Mouse (Mus musculus) frontal cortex, postnatal 14 days (tissue): Measurements from ENCODE around the gene 4922502D21Rik.

Experiments used
- DNase-seq, 2 experiments: peaks; one replicate each; pipeline ENCODE4 v3.0.0; 2022; ENCODE audit warnings: low spot score in 2 of 2

4922502D21Rik gene

GRCm38 (mm10) chr6:129312499-129312898, 19.1 kb downstream of the 4922502D21Rik start:
- DNase-seq, result no peak

DNA sequence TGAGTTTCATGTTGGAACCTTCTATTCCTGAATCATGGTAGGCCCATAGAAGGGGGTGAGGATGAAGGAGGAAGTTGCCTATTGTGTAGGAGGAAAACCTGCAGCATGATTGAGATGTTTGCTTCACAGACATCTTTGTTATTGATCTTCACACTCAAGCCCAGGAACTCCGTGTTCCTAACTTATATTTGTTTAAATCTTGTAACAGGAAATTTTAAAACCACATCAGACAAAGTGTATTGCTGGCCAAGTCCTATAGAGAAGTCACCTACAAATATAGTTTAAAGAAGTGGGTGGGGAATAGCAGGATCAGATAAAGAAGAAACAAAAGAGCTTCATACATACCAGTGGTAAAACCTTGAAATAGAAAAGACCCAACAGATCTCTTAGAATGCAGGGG, 27.4 kb downstream of the 4922502D21Rik start:
- no peak for DNase-seq

DNA sequence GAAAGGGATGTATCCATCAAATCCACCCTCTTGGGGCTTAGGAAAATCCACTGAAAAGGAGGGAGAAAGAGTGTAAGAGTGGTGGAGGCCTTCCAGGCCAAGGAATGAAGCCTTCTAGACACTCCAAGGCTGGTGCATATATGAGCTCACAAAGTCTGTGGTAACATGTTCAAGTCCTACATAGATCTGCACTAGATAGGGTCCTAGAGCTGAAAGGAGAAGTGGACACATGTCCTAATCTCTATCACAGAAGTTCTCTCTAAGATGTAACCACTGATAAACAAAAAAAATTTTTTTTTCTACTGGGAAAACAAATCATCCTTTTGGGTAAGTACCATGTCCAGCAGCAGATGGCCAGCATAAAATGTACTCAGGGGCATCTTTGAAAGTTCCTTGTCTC, 42.9 kb downstream of the 4922502D21Rik start:
- DNase-seq, result no peak

- no peak for DNase-seq
These were observed 47.1 kb downstream of the 4922502D21Rik start for GRCm38 (mm10) chr6:129284384-129285104.

- DNase-seq, result no peak
These were observed 48.3 kb downstream of the 4922502D21Rik start for GRCm38 (mm10) chr6:129283271-129283670.

DNA sequence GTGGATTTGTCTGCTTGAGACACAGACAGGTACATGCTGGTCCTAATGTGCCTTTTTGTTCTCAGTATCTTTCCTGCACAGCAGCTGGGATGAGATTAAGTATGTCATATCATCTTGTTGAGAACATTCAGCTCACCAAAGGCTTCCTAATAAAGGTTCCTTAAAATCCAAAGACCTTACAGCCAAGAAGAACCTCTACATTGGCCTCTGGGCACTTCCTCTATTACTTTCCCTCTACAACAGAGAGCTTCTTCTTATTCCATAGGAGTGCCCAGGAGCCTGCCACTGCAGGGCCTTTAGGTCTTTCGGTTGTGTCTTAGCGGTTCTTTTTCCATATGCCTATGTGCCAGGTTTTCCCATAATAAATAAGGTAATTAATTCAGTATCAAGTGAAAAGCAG, 55.1 kb downstream of the 4922502D21Rik start:
- no peak for DNase-seq

DNA sequence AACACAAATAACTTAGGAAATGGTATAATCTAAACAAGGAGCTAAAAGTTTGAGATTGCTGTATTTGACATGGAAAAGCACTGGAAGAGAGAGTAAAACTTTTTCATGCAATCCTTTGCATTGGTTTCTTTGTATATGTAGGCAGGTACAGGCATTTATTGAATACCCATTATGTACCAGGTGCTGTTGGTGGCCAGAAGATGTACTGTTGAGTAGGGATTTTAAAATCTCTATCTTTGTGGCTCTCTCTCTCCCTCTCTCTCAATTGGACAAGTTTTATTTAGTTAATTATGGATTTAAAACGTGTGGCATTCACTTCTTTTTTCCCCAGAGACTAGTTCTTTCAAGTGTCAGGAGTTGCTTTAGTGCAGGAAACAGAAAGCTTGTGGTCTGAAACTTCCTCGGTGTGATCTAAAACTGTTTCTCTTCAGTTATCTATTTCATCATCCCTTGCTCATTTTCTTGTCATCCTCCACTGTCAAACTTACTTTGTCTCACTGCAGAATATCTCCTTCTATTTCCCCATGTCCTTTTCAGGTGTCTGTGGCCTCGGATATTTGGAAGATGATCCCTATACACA, 55.9 kb downstream of the 4922502D21Rik start:
- DNase-seq, result no peak

- no peak for DNase-seq
These were observed 56.4 kb downstream of the 4922502D21Rik start, which contains the start of gene Cd69 for GRCm38 (mm10) chr6:129275220-129275619. Gene Cd69, minus strand, starts transcription at chr6:129275436.

- no peak for DNase-seq
These were observed 57.1 kb downstream of the 4922502D21Rik start for GRCm38 (mm10) chr6:129274476-129274875.

- DNase-seq, result no peak
These were observed 57.9 kb downstream of the 4922502D21Rik start for GRCm38 (mm10) chr6:129273662-129274061.
